Mouse (Mus musculus) heart, adult 2 months (tissue): ENCODE results near the gene Gsdma.

Experiments used
- CTCF ChIP-seq: fragments of 200-600 bp; IDR thresholded peaks from 2 replicates; pipeline ENCODE4 v1.8.1; 2022; ENCODE audit warnings: antibody characterized with exemption, mild to moderate bottlenecking, moderate library complexity
- EP300 ChIP-seq: fragments of 200-500 bp; IDR thresholded peaks from 2 replicates; pipeline ENCODE4 v1.6.1; 2011; ENCODE audit warnings: low read depth, low read length, control low read depth; ENCODE audit not compliant: insufficient read depth

- no peak for TF ChIP-seq EP300
- no peak for TF ChIP-seq CTCF
Observed at GRCm38 (mm10) chr11:98707401-98708281, 43.5 kb downstream of the Gsdma start.
